Mouse (Mus musculus) neural tube, embryonic 12.5 days (tissue): Measurements from ENCODE around the gene Farsa. TPM values are rescaled to one million over a fixed set of nuclear protein-coding genes. Genes with fewer than 3 reads are reported as not detected.
A peak's percentile ranks its signal among the peaks of the same experiment; 100 is the strongest.
"Not testable (repeated sequence)": the region's sequence is repeated elsewhere in the genome, so short reads cannot be mapped to it uniquely, and the experiment has no call there.

Experiments used
- ATAC-seq: fragments of 200-750 bp; cut with Nextera tagmentation; 2 replicates; pipeline ENCODE4 v1.8.0; 2017; ENCODE audit warnings: low read depth, mild to moderate bottlenecking, moderate TSS enrichment, moderate library complexity; ENCODE audit not compliant: low FRiP score
- H3K27ac ChIP-seq: fragments of 300-500 bp; sonication (generic); 2 replicates; pipeline ENCODE4 v1.5.1; 2016
- H3K27me3 ChIP-seq: fragments of 300-500 bp; sonication (generic); replicated peaks from 2 replicates; pipeline ENCODE4 v1.6.1; 2016; ENCODE audit warnings: mild to moderate bottlenecking
- H3K36me3 ChIP-seq: fragments of 300-500 bp; sonication (generic); 2 replicates; pipeline ENCODE4 v1.6.1; 2016; ENCODE audit warnings: mild to moderate bottlenecking
- H3K4me1 ChIP-seq: fragments of 300-500 bp; sonication (generic); 2 replicates; pipeline ENCODE4 v1.6.1; 2016
- H3K4me2 ChIP-seq: fragments of 300-500 bp; sonication (generic); replicated peaks from 2 replicates; pipeline ENCODE4 v1.6.1; 2016; ENCODE audit warnings: mild to moderate bottlenecking
- H3K4me3 ChIP-seq: fragments of 300-500 bp; sonication (generic); 2 replicates; pipeline ENCODE4 v1.5.1; 2016
- H3K9ac ChIP-seq: fragments of 300-500 bp; sonication (generic); 2 replicates; pipeline ENCODE4 v1.6.1; 2016; ENCODE audit warnings: mild to moderate bottlenecking
- H3K9me3 ChIP-seq: fragments of 300-500 bp; sonication (generic); 2 replicates; pipeline ENCODE4 v1.6.1; 2016; ENCODE audit warnings: mild to moderate bottlenecking
- WGBS: fragments of 180-500 bp; shearing (Covaris S2); methylation state at CpG from one replicate; pipeline ENCODE4 v1.1.7; 2016; 5-methylcytosine and 5-hydroxymethylcytosine counted together
- polyA plus RNA-seq: library from polyadenylated mRNA; unstranded; fragments of >200 nt; fragmentation: Nextera tagmentation; extraction: Ambion mirVana; gene quantifications from 2 replicates; pipeline ENCODE4 v1.2.1, GENCODE M21; 2016

Gene Farsa
- polyA plus RNA-seq, 1 experiment from 2014 or later: 110 TPM

GRCm38 (mm10) chr8:84892993-84893708 lies 36.4 kb downstream of the Farsa start:
- H3K9me3 ChIP-seq: no peaks in the 10 kb centered on the region
- H3K4me1 ChIP-seq: peaks cover 12% of the 10 kb centered on the region
- H3K27me3 ChIP-seq: no peaks in the 10 kb centered on the region
- H3K27ac ChIP-seq: no peak overlapping the region
- peak overlapping the region; percentile 92 for H3K4me2 ChIP-seq
- peak overlapping the region; percentile 73 for H3K9ac ChIP-seq
- peak; percentile 54 for ATAC-seq
- 14% methylated on average over 31 of the region's 31 CpGs for WGBS
- peak overlapping the region; percentile 70 for H3K4me3 ChIP-seq
- peaks cover 25% of the 10 kb centered on the region for H3K36me3 ChIP-seq

- Histone ChIP-seq H3K27ac (no peak within 1 kb of the TSS), H3K4me3 (peak within 1 kb of the TSS; percentile 70)
- WGBS: 0% methylated on average over 11 of the region's 11 CpGs
Observed at GRCm38 (mm10) chr8:84893709-84894134, 36.9 kb downstream of the Farsa start, which contains the start of gene Gcdh. TSS of gene Gcdh (minus strand) at chr8:84893921.

GRCm38 (mm10) chr8:84895963-84896362 lies 39.2 kb downstream of the Farsa start:
- Histone ChIP-seq H3K27ac (no peak overlapping the region), H3K4me1 (peaks cover 12% of the 10 kb centered on the region), H3K9me3 (no peaks in the 10 kb centered on the region), H3K9ac (no peak overlapping the region), H3K36me3 (0 out of 2 replicates have a peak, but pooled peaks cover 4% of the 10 kb centered on the region), H3K4me3 (no peak overlapping the region), H3K27me3 (peaks cover 1% of the 10 kb centered on the region; the same call in 1 of the 2 replicates), H3K4me2 (no peak overlapping the region)
- no peak for ATAC-seq
- WGBS: 90% methylated on average over 5 of the region's 5 CpGs

More at GRCm38 (mm10) chr8:84893709-84894134, 36.9 kb downstream of the Farsa start, which contains the start of gene Gcdh:
- Histone ChIP-seq H3K9ac (peak within 1 kb of the TSS; percentile 73), H3K36me3 (peaks cover 21% of the 10 kb centered on the region), H3K27me3 (no peaks in the 10 kb centered on the region), H3K4me2 (peak within 1 kb of the TSS; percentile 92), H3K4me1 (peaks cover 12% of the 10 kb centered on the region), H3K9me3 (no peaks in the 10 kb centered on the region)
- ATAC-seq: peak; percentile 95

- Histone ChIP-seq H3K4me3 (no peak overlapping the region), H3K4me1 (peaks cover 13% of the 10 kb centered on the region), H3K36me3 (no peaks in the 10 kb centered on the region), H3K4me2 (no peak overlapping the region), H3K27ac (no peak overlapping the region), H3K9ac (no peak overlapping the region), H3K27me3 (peaks cover 14% of the 10 kb centered on the region; the same call in 1 of the 2 replicates), H3K9me3 (no peaks in the 10 kb centered on the region)
- ATAC-seq: no peak
- WGBS: 76% methylated on average over 4 of the region's 4 CpGs
Observed at GRCm38 (mm10) chr8:84901071-84901470, 44.3 kb downstream of the Farsa start.

GRCm38 (mm10) chr8:84901752-84902151 lies 45.0 kb downstream of the Farsa start, which contains the start of gene Klf1:
TSS of gene Klf1 (plus strand) at chr8:84901928.
- peaks cover 13% of the 10 kb centered on the region for H3K4me1 ChIP-seq
- no peak within 1 kb of the TSS for H3K27ac ChIP-seq

GRCm38 (mm10) chr8:84902367-84902919 lies 45.7 kb downstream of the Farsa start:
- H3K4me2 ChIP-seq: peak overlapping the region; percentile 93
- H3K4me3 ChIP-seq: peak overlapping the region; percentile 52
- ATAC-seq: peak; percentile 46; the same call in 1 of the 2 replicates
- peaks cover 14% of the 10 kb centered on the region; the same call in 1 of the 2 replicates for H3K27me3 ChIP-seq
- 3% methylated on average over 24 of the region's 24 CpGs for WGBS
- H3K9me3 ChIP-seq: no peaks in the 10 kb centered on the region
- H3K27ac ChIP-seq: no peak overlapping the region
- peaks cover 13% of the 10 kb centered on the region for H3K4me1 ChIP-seq
- H3K36me3 ChIP-seq: no peaks in the 10 kb centered on the region
- H3K9ac ChIP-seq: peak overlapping the region; percentile 64

More at GRCm38 (mm10) chr8:84901752-84902151, 45.0 kb downstream of the Farsa start, which contains the start of gene Klf1:
- WGBS: 77% methylated on average over 3 of the region's 3 CpGs
- peaks cover 14% of the 10 kb centered on the region; the same call in 1 of the 2 replicates for H3K27me3 ChIP-seq
- H3K4me2 ChIP-seq: peak within 1 kb of the TSS; percentile 93
- H3K36me3 ChIP-seq: no peaks in the 10 kb centered on the region
- peak within 1 kb of the TSS; percentile 64 for H3K9ac ChIP-seq
- H3K9me3 ChIP-seq: no peaks in the 10 kb centered on the region
- H3K4me3 ChIP-seq: peak within 1 kb of the TSS; percentile 52
- ATAC-seq: no peak

- H3K4me2 ChIP-seq: peak overlapping the region; percentile 93
- H3K9me3 ChIP-seq: no peaks in the 10 kb centered on the region
- peak overlapping the region; percentile 52 for H3K4me3 ChIP-seq
- H3K4me1 ChIP-seq: peaks cover 13% of the 10 kb centered on the region
- under 1% methylated on average over 68 of the region's 68 CpGs for WGBS
- no peak overlapping the region for H3K27ac ChIP-seq
- H3K27me3 ChIP-seq: peaks cover 14% of the 10 kb centered on the region; the same call in 1 of the 2 replicates
- peak; percentile 87 for ATAC-seq
- H3K36me3 ChIP-seq: no peaks in the 10 kb centered on the region
- peak overlapping the region; percentile 64 for H3K9ac ChIP-seq
Observed at GRCm38 (mm10) chr8:84902920-84903661, 46.3 kb downstream of the Farsa start.

- Histone ChIP-seq H3K9ac (no peak overlapping the region), H3K27ac (no peak overlapping the region), H3K4me2 (no peak overlapping the region), H3K4me1 (peaks cover 21% of the 10 kb centered on the region), H3K9me3 (no peaks in the 10 kb centered on the region), H3K4me3 (no peak overlapping the region), H3K27me3 (peaks cover 19% of the 10 kb centered on the region), H3K36me3 (no peaks in the 10 kb centered on the region)
- WGBS: 90% methylated on average over 7 of the region's 7 CpGs
- ATAC-seq: no peak
Observed at GRCm38 (mm10) chr8:84904351-84904750, 47.6 kb downstream of the Farsa start.

- Histone ChIP-seq H3K4me2 (no peak overlapping the region), H3K9me3 (no peaks in the 10 kb centered on the region), H3K4me1 (peaks cover 22% of the 10 kb centered on the region), H3K4me3 (no peak overlapping the region), H3K36me3 (peaks cover 18% of the 10 kb centered on the region), H3K9ac (no peak overlapping the region), H3K27ac (no peak overlapping the region), H3K27me3 (peaks cover 38% of the 10 kb centered on the region)
- ATAC-seq: no peak
- 91% methylated on average over 9 of the region's 9 CpGs for WGBS
Observed at GRCm38 (mm10) chr8:84907037-84907436, 50.2 kb downstream of the Farsa start.

- Histone ChIP-seq H3K4me2 (no peak overlapping the region), H3K27ac (no peak overlapping the region), H3K4me3 (no peak overlapping the region), H3K9me3 (no peaks in the 10 kb centered on the region), H3K4me1 (peaks cover 22% of the 10 kb centered on the region), H3K9ac (no peak overlapping the region), H3K36me3 (peaks cover 23% of the 10 kb centered on the region), H3K27me3 (peaks cover 39% of the 10 kb centered on the region)
- WGBS: 76% methylated on average over 8 of the region's 8 CpGs
- ATAC-seq: no peak
Observed at GRCm38 (mm10) chr8:84907493-84907892, 50.7 kb downstream of the Farsa start.

- Histone ChIP-seq H3K4me2 (peak overlapping the region; percentile 69), H3K36me3 (peaks cover 28% of the 10 kb centered on the region), H3K4me1 (peaks cover 23% of the 10 kb centered on the region), H3K27me3 (peaks cover 40% of the 10 kb centered on the region), H3K4me3 (peak overlapping the region; percentile 48)
- not testable (repeated sequence) for H3K9ac ChIP-seq, ATAC-seq, H3K27ac ChIP-seq, H3K9me3 ChIP-seq
- WGBS: 39% methylated on average over 7 of the region's 7 CpGs
Observed at GRCm38 (mm10) chr8:84907979-84908378, 51.2 kb downstream of the Farsa start.
